Mouse (Mus musculus) heart, embryonic 10.5 days (tissue): ENCODE measurements around the gene Zc3h13. TPM values are rescaled to one million over a fixed set of nuclear protein-coding genes. Genes with fewer than 3 reads are reported as not detected.
A peak's percentile ranks its signal among the peaks of the same experiment; 100 is the strongest.

ENCODE experiments used
- DNase-seq: peaks from one replicate; pipeline ENCODE4 v3.0.0-alpha.2; 2017; ENCODE audit warnings: low spot score
- H3K27ac ChIP-seq: fragments of 300-500 bp; sonication (generic); 2 replicates; pipeline ENCODE4 v1.5.1; 2016; ENCODE audit warnings: mild to moderate bottlenecking
- H3K27me3 ChIP-seq: fragments of 300-500 bp; sonication (generic); 2 replicates; pipeline ENCODE4 v1.6.1; 2016; ENCODE audit warnings: mild to moderate bottlenecking; ENCODE audit not compliant: poor library complexity, insufficient read depth, severe bottlenecking
- H3K36me3 ChIP-seq: fragments of 300-500 bp; sonication (generic); 2 replicates; pipeline ENCODE4 v1.6.1; 2016; ENCODE audit warnings: mild to moderate bottlenecking, moderate library complexity
- H3K4me1 ChIP-seq: fragments of 300-500 bp; sonication (generic); 2 replicates; pipeline ENCODE4 v1.6.1; 2016; ENCODE audit warnings: mild to moderate bottlenecking
- H3K4me3 ChIP-seq: fragments of 300-500 bp; sonication (generic); 2 replicates; pipeline ENCODE4 v1.5.1; 2016; ENCODE audit warnings: mild to moderate bottlenecking, moderate library complexity
- H3K9me3 ChIP-seq: fragments of 300-500 bp; sonication (generic); 2 replicates; pipeline ENCODE4 v1.6.1; 2016; ENCODE audit warnings: mild to moderate bottlenecking, moderate library complexity
- WGBS: fragments of 180-500 bp; shearing (Covaris S2); methylation state at CpG from one replicate; pipeline ENCODE4 v1.1.7; 2016; 5-methylcytosine and 5-hydroxymethylcytosine counted together
- polyA plus RNA-seq: library from polyadenylated mRNA; unstranded; fragments of >200 nt; fragmentation: Nextera tagmentation; extraction: Ambion mirVana; gene quantifications from 2 replicates; pipeline ENCODE4 v1.2.1, GENCODE M21; 2016

Zc3h13 gene
- polyA plus RNA-seq: 25.3 and 26.2 TPM in 2 replicates

GRCm38 (mm10) chr14:75284193-75284915 lies at the start of gene Zc3h13:
Zc3h13 (plus strand) TSS chr14:75284373.
- Histone ChIP-seq H3K36me3 (no peaks in the 10 kb centered on the region), H3K27ac (peak within 1 kb of the TSS; percentile 94), H3K4me3 (peak within 1 kb of the TSS; percentile 98), H3K27me3 (no peaks in the 10 kb centered on the region), H3K4me1 (peaks cover 13% of the 10 kb centered on the region), H3K9me3 (no peaks in the 10 kb centered on the region)
- DNase-seq: peak; percentile 97
- under 1% methylated on average over 61 of the region's 61 CpGs for WGBS

GRCm38 (mm10) chr14:75235552-75235951 lies 48.6 kb upstream of the Zc3h13 start:
- Histone ChIP-seq H3K9me3 (no peaks in the 10 kb centered on the region), H3K27me3 (no peaks in the 10 kb centered on the region), H3K4me1 (no peaks in the 10 kb centered on the region), H3K4me3 (no peak overlapping the region), H3K27ac (no peak overlapping the region), H3K36me3 (no peaks in the 10 kb centered on the region)
- no peak for DNase-seq
- 84% methylated on average over 8 of the region's 8 CpGs for WGBS

DNA sequence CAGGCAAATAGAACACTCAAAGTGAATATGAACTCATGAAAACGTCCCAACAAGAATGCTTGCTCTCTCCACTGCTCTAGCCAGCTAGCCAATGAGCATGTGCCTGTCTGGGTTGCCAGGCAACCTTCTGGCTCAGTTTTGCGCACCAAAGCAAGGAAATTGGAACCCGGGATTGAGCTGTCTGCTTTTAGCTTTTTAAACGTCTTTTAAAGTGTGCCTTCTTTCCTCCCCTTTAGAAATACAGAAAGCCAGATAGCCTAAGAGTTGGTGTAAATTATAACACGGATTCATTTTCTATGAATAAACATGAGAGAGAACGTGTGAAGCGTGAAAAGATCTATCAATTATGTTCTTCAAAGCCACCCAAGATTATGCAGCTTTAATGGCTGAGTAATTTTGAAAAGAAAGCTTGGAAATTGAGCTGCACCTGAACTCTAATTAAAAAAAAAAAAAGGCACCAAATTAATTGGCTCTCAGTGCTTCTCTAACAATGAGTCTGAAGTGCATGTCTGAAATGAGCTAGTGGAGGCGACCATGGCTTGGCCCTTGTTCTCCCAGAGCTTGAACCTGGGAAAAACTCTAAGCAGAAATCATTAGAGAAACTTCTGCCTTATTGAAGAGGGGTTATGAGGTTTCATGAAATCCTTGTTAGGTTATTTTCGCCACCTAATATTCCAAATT lies 48.1 kb upstream of the Zc3h13 start:
- H3K27ac ChIP-seq: no peak overlapping the region
- H3K27me3 ChIP-seq: no peaks in the 10 kb centered on the region
- no peaks in the 10 kb centered on the region for H3K4me1 ChIP-seq
- no peak for DNase-seq
- 65% methylated on average over 9 of the region's 9 CpGs for WGBS
- H3K36me3 ChIP-seq: no peaks in the 10 kb centered on the region
- no peak overlapping the region for H3K4me3 ChIP-seq
- no peaks in the 10 kb centered on the region for H3K9me3 ChIP-seq

DNA sequence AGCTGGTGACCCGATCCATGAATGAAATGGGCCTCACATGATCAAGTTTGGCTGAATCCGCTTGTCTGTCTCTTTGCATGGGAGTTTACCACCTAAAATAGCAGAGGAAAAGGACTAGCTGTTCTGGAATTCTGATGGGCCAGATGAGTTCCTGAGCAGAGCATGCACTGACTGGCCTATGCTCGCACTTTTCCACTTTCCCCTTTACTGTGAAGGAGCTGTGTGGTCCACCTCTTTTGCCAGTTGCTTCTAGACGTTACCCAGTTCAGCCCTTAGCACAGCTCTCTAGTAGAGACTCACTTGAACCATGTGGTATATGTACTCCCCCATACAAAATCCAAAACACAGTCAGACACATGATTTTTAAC lies 47.6 kb upstream of the Zc3h13 start:
- H3K9me3 ChIP-seq: no peaks in the 10 kb centered on the region
- no peak for DNase-seq
- no peak overlapping the region for H3K4me3 ChIP-seq
- no peaks in the 10 kb centered on the region for H3K36me3 ChIP-seq
- no peaks in the 10 kb centered on the region for H3K4me1 ChIP-seq
- WGBS: 70% methylated on average over 4 of the region's 4 CpGs
- H3K27me3 ChIP-seq: no peaks in the 10 kb centered on the region
- no peak overlapping the region for H3K27ac ChIP-seq

DNA sequence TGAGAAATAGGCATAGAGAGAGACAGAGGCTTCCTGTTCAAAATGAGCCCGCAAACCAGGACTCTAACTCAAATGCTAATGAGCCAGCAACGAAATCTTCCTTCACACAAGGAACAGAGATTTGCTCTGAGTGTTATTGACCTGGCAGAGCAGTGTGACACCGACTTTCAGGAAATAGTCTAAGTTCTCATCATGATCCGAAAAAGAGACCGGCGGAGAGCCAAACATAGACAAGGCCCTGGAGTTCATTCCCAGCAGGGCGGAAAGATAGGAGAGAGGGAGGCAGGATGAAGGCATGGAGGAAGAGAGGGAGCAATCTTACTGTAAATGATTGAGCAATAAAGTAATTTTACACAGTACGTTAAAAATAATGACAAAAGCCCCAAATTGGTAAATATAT lies 47.1 kb upstream of the Zc3h13 start:
- no peaks in the 10 kb centered on the region for H3K9me3 ChIP-seq
- no peaks in the 10 kb centered on the region for H3K4me1 ChIP-seq
- no peak for DNase-seq
- H3K27ac ChIP-seq: no peak overlapping the region
- no peaks in the 10 kb centered on the region for H3K27me3 ChIP-seq
- no peaks in the 10 kb centered on the region for H3K36me3 ChIP-seq
- no peak overlapping the region for H3K4me3 ChIP-seq
- WGBS: 85% methylated on average over 8 of the region's 8 CpGs

- Histone ChIP-seq H3K27me3 (no peaks in the 10 kb centered on the region), H3K36me3 (no peaks in the 10 kb centered on the region), H3K4me3 (no peak overlapping the region), H3K27ac (no peak overlapping the region), H3K9me3 (no peaks in the 10 kb centered on the region), H3K4me1 (no peaks in the 10 kb centered on the region)
- 66% methylated on average over 6 of the region's 6 CpGs for WGBS
- no peak for DNase-seq
Measured at GRCm38 (mm10) chr14:75238054-75238692, 46.0 kb upstream of the Zc3h13 start.

DNA sequence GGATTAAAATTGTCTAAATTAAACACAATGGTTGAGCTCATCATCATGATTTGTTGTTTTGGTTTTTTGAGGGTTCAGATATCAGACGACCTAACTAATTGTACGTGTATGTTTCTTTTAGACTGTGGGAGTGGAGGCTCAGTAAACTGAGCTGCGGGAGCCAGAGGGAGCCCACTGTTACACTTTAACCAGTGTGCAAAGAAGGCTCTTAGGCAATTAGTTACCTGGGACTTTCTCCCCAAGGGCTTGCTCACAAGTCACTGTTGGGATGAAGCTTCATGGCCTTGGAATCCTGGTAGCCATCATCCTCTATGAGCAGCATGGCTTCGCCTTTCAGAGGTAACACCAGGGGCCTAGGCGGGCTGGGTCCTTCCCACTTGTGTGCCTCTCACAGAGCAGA lies 42.1 kb upstream of the Zc3h13 start, which contains the start of gene Cpb2:
Gene Cpb2 (plus strand): TSS at position 201 of the 400 bp plus-strand sequence.
- no peak within 1 kb of the TSS for H3K4me3 ChIP-seq
- no peaks in the 10 kb centered on the region for H3K4me1 ChIP-seq
- H3K36me3 ChIP-seq: no peaks in the 10 kb centered on the region
- H3K27ac ChIP-seq: no peak within 1 kb of the TSS
- DNase-seq: no peak
- no peaks in the 10 kb centered on the region for H3K27me3 ChIP-seq
- H3K9me3 ChIP-seq: no peaks in the 10 kb centered on the region
- WGBS: 84% methylated on average over 5 of the region's 5 CpGs

- H3K9me3 ChIP-seq: no peaks in the 10 kb centered on the region
- WGBS: 81% methylated on average over 11 of the region's 11 CpGs
- DNase-seq: no peak
Measured at GRCm38 (mm10) chr14:75246024-75247000, 37.9 kb upstream of the Zc3h13 start.

DNA sequence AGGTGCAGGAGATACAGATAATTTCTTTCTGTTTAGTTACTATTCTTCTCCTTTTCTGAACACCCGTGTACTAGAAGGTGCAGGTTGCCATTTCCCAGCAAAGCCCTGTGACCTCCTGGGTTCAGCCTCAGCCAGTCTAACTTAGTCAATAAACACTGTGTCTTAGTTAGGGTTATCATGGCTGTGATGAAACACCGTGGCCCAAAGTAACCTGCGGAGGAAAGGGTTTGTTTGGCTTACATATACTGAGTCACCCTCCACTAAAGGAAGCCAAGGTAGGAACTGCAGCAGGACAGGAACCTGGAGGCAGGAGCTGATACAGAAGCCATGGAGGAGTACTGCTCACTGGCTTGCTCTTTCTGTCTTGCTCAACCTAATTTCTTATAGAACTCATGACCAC lies 33.7 kb upstream of the Zc3h13 start:
- H3K27ac ChIP-seq: no peak overlapping the region
- 81% methylated on average over 3 of the region's 3 CpGs for WGBS
- no peaks in the 10 kb centered on the region for H3K9me3 ChIP-seq
- no peak overlapping the region for H3K4me3 ChIP-seq
- no peaks in the 10 kb centered on the region for H3K4me1 ChIP-seq
- H3K27me3 ChIP-seq: no peaks in the 10 kb centered on the region
- no peaks in the 10 kb centered on the region for H3K36me3 ChIP-seq
- no peak for DNase-seq

More at GRCm38 (mm10) chr14:75246024-75247000, 37.9 kb upstream of the Zc3h13 start:
- no peaks in the 10 kb centered on the region for H3K27me3 ChIP-seq
- no peaks in the 10 kb centered on the region for H3K36me3 ChIP-seq
- no peak overlapping the region for H3K4me3 ChIP-seq
- no peak overlapping the region for H3K27ac ChIP-seq
- no peaks in the 10 kb centered on the region for H3K4me1 ChIP-seq

DNA sequence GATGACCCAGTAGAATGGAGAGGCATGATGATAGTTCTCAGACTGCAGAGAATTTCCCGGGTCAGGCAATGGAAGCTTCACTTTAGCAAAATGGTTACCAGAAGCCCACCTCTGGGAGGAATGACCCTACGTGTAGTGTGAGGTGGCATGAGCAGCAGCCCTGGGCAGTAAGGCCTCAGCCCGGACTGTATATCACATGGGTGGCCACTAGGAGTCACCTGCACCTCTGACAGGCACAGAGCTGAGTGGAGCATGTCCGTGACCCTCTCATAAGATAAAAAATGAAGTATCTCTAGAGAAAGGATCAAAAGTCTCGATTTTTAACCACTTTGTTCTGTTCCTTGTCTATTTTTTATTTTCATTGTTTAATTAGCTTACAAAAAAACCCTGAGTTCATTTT lies 27.7 kb upstream of the Zc3h13 start:
- Histone ChIP-seq H3K27ac (no peak overlapping the region), H3K4me1 (no peaks in the 10 kb centered on the region), H3K27me3 (no peaks in the 10 kb centered on the region), H3K4me3 (no peak overlapping the region), H3K9me3 (no peaks in the 10 kb centered on the region), H3K36me3 (no peaks in the 10 kb centered on the region)
- WGBS: 43% methylated on average over 5 of the region's 5 CpGs
- no peak for DNase-seq

DNA sequence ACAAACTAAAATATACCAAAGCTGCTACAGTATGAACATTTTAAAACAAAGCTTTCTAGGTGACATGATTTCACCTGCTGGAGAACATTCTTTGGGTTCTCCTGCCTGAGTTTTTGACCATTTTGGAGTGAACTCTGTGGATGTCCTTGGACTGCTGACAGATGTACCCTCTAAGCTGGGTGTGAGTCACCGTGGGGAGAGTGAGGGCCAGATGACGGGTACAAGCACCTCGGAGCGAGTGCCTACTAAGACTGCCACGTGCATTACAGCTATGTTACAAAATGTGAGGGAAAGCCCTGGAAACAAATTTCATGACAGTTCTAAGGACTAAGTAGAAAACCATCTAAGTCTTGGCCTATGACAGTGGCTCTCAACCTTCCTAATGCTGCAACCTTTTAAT lies 14.6 kb upstream of the Zc3h13 start:
- Histone ChIP-seq H3K27me3 (no peaks in the 10 kb centered on the region), H3K4me3 (no peak overlapping the region), H3K27ac (no peak overlapping the region), H3K4me1 (no peaks in the 10 kb centered on the region), H3K9me3 (no peaks in the 10 kb centered on the region), H3K36me3 (no peaks in the 10 kb centered on the region)
- DNase-seq: no peak
- 68% methylated on average over 5 of the region's 5 CpGs for WGBS

DNA sequence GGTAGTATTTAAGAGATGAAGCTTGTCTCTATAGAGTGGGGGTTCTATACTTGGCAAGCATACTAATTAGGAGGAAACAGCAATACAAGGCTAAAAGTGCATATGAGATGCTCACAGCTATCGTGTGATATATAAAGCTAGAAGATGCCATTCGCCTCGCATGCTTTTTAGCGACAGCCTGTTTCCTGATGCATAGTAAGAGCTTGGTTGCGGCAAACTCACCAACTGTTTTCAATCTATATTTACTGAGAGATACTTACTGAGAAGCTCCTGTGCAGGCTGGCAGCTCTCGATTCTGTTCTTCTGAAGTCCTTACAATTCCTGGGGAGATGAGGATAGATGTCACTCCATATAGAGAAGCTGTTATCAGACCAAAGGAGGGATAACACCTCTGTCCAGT lies 4.5 kb upstream of the Zc3h13 start:
- DNase-seq: no peak
- H3K4me3 ChIP-seq: no peak overlapping the region
- 87% methylated on average over 6 of the region's 6 CpGs for WGBS
- H3K27me3 ChIP-seq: no peaks in the 10 kb centered on the region
- peaks cover 4% of the 10 kb centered on the region; the same call in 1 of the 2 replicates for H3K4me1 ChIP-seq
- H3K27ac ChIP-seq: no peak overlapping the region
- no peaks in the 10 kb centered on the region for H3K36me3 ChIP-seq
- no peaks in the 10 kb centered on the region for H3K9me3 ChIP-seq
